Mouse (Mus musculus) adrenal gland, postnatal 25 days (tissue): ENCODE data around the gene Olfr463. TPM values are rescaled to one million over a fixed set of nuclear protein-coding genes. Genes with fewer than 3 reads are reported as not detected.

ENCODE experiments used
- DNase-seq: peaks from one replicate; pipeline ENCODE4 v3.0.0; 2021; ENCODE audit warnings: mixed read lengths
- total RNA-seq: library from RNA; stranded (reverse); gene quantifications from 2 replicates; pipeline ENCODE4 v1.2.3, GENCODE M21; 2021

Olfr463 gene
- total RNA-seq, 1 experiment from 2014 or later, result not detected

- no peak for DNase-seq
Measured at GRCm38 (mm10) chr11:87846968-87847600, 50.1 kb downstream of the Olfr463 start.

Other genes starting within 250 kb of the Olfr463 start
- 5.5 and 6.1 TPM in 2 replicates for gene Rnf43, start 234.7 kb downstream of the Olfr463 start, total RNA-seq
- 59.0 and 84.6 TPM in 2 replicates for gene Supt4a, start 159.8 kb downstream of the Olfr463 start, total RNA-seq
- 7.4 and 9.4 TPM in 2 replicates for gene Tspoap1, start 136.8 kb downstream of the Olfr463 start, total RNA-seq
- gene Mpo, start 103.8 kb downstream of the Olfr463 start, total RNA-seq, result not detected in 2 replicates
- gene Lpo, start 69.1 kb downstream of the Olfr463 start, total RNA-seq, result not detected in 2 replicates
- gene Mks1, start 44.2 kb downstream of the Olfr463 start, total RNA-seq, result 12.1 and 15.6 TPM in 2 replicates
- not detected in 2 replicates for gene Epx, start 21.9 kb downstream of the Olfr463 start, total RNA-seq
- not detected in 2 replicates for gene Olfr462, start 5.1 kb downstream of the Olfr463 start, total RNA-seq
- not detected in 2 replicates for gene Olfr464, start 23.6 kb upstream of the Olfr463 start, total RNA-seq
- gene Dynll2, start 90.1 kb upstream of the Olfr463 start, total RNA-seq, result 213 TPM in 2 replicates
- gene Srsf1, start 150.0 kb upstream of the Olfr463 start, total RNA-seq, result 226 and 298 TPM in 2 replicates
- 45.8 and 51.8 TPM in 2 replicates for gene Vezf1, start 170.9 kb upstream of the Olfr463 start, total RNA-seq
- 50.7 and 68.6 TPM in 2 replicates for gene Cuedc1, start 200.7 kb upstream of the Olfr463 start, total RNA-seq